Mouse (Mus musculus) erythroblast, embryonic 14.5 days (primary cell): ENCODE data around the gene Tnc.

Source experiments
- GATA1 ChIP-seq: IDR thresholded peaks from 2 replicates; pipeline ENCODE4 v1.6.1; 2012; ENCODE audit warnings: low read length, inconsistent platforms, mixed read lengths
- TAL1 ChIP-seq: IDR thresholded peaks from 3 replicates; pipeline ENCODE4 v1.6.1; 2012; ENCODE audit warnings: low read length, inconsistent platforms, mixed read lengths

DNA sequence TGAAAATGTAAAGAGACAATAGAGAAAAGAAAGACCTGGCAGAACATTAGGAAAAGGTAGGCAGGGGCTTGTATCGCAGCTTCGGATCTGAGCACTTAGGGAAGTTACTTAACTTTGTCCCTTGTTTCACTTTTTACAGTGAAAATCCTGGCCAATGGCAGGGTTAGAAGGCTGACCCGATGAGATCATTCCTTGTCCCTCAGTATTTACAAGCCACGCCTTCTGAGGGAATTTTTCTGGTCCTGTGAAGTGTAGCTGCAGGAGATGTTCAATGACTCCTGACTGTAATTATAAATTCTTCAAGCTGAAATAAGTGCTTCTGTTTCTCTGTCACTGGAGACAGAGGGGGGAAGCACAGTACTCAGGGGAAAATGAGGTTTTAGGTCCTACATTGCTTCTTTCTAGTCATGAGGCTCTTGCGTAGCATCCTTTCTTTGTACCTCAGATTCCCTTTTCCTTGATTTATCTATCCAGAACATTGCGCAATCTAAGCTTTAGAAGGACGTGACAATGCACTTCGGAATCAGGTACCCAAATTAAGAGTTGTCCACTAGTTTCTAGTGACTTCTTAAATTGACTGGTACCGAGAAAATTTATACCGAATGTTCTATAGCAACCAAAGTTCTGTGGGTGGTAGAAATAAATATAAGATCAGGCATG lies 25.8 kb downstream of the Tnc start:
- TF ChIP-seq GATA1 (no peak), TAL1 (no peak)
